Mouse (Mus musculus): ENCODE measurements around the gene Ngly1.

Ngly1 gene

DNA sequence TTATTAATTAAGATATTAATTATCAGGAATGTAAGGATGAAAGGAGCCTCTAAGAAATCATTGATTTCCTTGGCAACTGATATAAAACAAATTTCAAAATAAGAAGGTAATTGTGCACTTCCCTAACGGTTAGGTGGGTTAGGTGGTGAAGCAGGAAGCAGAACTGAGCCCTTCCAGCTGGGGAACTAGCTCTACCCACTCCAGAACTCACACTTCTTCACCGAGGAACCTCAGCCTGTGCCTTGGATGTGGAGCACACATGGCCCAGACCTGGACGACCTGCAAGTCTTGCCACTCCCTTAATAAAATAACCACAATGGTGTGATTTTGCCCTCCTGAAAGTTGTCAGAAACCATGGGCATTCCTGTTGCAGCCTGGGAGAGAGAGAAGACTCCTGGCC lies 80.7 kb downstream of the Ngly1 start:
- no peak for DNase-seq (ENCODE audit: low spot score)

GRCm38 (mm10) chr14:16334260-16334659 lies 85.2 kb downstream of the Ngly1 start:
- no peak for DNase-seq (ENCODE audit: low spot score)

GRCm38 (mm10) chr14:16335835-16336417 lies 86.8 kb downstream of the Ngly1 start:
- DNase-seq (ENCODE audit: low spot score): no peak

GRCm38 (mm10) chr14:16347505-16347904 lies 98.4 kb downstream of the Ngly1 start:
- DNase-seq (ENCODE audit: low spot score): no peak

DNA sequence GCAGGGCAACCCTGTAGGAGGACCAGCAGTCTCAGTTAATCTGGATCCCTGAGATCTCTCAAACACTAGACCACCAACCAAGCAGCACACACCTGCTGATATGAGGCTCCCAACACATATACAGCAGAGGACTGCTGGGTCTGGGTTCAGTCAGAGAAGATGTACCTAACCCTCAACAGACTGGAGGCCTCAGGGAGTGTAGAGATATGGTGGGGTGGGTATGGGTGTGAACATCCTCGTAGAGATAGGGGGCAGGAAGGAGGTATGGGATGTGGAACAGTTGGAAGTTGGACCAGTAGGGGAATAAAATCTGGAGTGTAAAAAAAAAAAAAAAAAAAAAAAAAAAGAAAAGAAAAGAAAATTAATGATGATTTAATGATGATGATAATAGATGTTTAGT lies 110.6 kb downstream of the Ngly1 start:
- DNase-seq (ENCODE audit: low spot score): no peak
